Mouse (Mus musculus): ENCODE results near the gene Spink8. TPM values are rescaled to one million over a fixed set of nuclear protein-coding genes. Genes with fewer than 3 reads are reported as not detected.
"Not testable (repeated sequence)": the region's sequence is repeated elsewhere in the genome, so short reads cannot be mapped to it uniquely, and the experiment has no call there.

The Spink8 gene
- total RNA-seq (2014; fragmentation: Nextera tagmentation) (not detected in 2 replicates), total RNA-seq (2017) (not detected in 2 replicates)

- no peak for ATAC-seq (replicated peaks; ENCODE audit: low FRiP score, low TSS enrichment, poor library complexity, severe bottlenecking)
Measured at GRCm38 (mm10) chr9:109811980-109812379, at the start of gene Spink8. Gene Spink8, plus strand, starts transcription at chr9:109812280.

- not testable (repeated sequence) for ATAC-seq (replicated peaks; ENCODE audit: low FRiP score, low TSS enrichment, poor library complexity, severe bottlenecking)
Measured at GRCm38 (mm10) chr9:109766841-109767240, 45.2 kb upstream of the Spink8 start.

- not testable (repeated sequence) for ATAC-seq (replicated peaks; ENCODE audit: low FRiP score, low TSS enrichment, poor library complexity, severe bottlenecking)
Measured at GRCm38 (mm10) chr9:109790570-109790969, 21.5 kb upstream of the Spink8 start, which contains the start of gene Fbxw27. Gene Fbxw27, minus strand, starts transcription at chr9:109790670.

- no peak for ATAC-seq (replicated peaks; ENCODE audit: low FRiP score, low TSS enrichment, poor library complexity, severe bottlenecking)
Measured at GRCm38 (mm10) chr9:109795221-109795620, 16.9 kb upstream of the Spink8 start.

GRCm38 (mm10) chr9:109795811-109796210 is 16.3 kb upstream of the Spink8 start:
- no peak for ATAC-seq (replicated peaks; ENCODE audit: low FRiP score, low TSS enrichment, poor library complexity, severe bottlenecking)

GRCm38 (mm10) chr9:109798051-109798450 is 14.0 kb upstream of the Spink8 start:
- peak; percentile 80; the same call in 1 of the 2 replicates for ATAC-seq (replicated peaks; ENCODE audit: low FRiP score, low TSS enrichment, poor library complexity, severe bottlenecking)

- not testable (repeated sequence) for ATAC-seq (replicated peaks; ENCODE audit: low FRiP score, low TSS enrichment, poor library complexity, severe bottlenecking)
Measured at GRCm38 (mm10) chr9:109805596-109805995, 6.5 kb upstream of the Spink8 start.

GRCm38 (mm10) chr9:109806260-109806659 is 5.8 kb upstream of the Spink8 start:
- no peak for ATAC-seq (replicated peaks; ENCODE audit: low FRiP score, low TSS enrichment, poor library complexity, severe bottlenecking)

- ATAC-seq (replicated peaks; ENCODE audit: low FRiP score, low TSS enrichment, poor library complexity, severe bottlenecking) = no peak
Measured at GRCm38 (mm10) chr9:109806695-109807293, 5.3 kb upstream of the Spink8 start.

- ATAC-seq (replicated peaks; ENCODE audit: low FRiP score, low TSS enrichment, poor library complexity, severe bottlenecking) = no peak
Measured at GRCm38 (mm10) chr9:109807898-109808297, 4.2 kb upstream of the Spink8 start.

GRCm38 (mm10) chr9:109813424-109813823 is 1.3 kb downstream of the Spink8 start:
- no peak for ATAC-seq (replicated peaks; ENCODE audit: low FRiP score, low TSS enrichment, poor library complexity, severe bottlenecking)

GRCm38 (mm10) chr9:109816341-109816740 is 4.3 kb downstream of the Spink8 start:
- ATAC-seq (replicated peaks; ENCODE audit: low FRiP score, low TSS enrichment, poor library complexity, severe bottlenecking) = no peak

- ATAC-seq (replicated peaks; ENCODE audit: low FRiP score, low TSS enrichment, poor library complexity, severe bottlenecking) = peak; percentile 72
Measured at GRCm38 (mm10) chr9:109825739-109826138, 13.7 kb downstream of the Spink8 start.

GRCm38 (mm10) chr9:109826181-109826580 is 14.1 kb downstream of the Spink8 start:
- ATAC-seq (replicated peaks; ENCODE audit: low FRiP score, low TSS enrichment, poor library complexity, severe bottlenecking) = peak; percentile 67

GRCm38 (mm10) chr9:109832391-109833087 is 20.5 kb downstream of the Spink8 start, which contains the start of gene Nme6:
Gene Nme6, plus strand, starts transcription at chr9:109832749.
- ATAC-seq (replicated peaks; ENCODE audit: low FRiP score, low TSS enrichment, poor library complexity, severe bottlenecking) = peak; percentile 96

- peak; percentile 35 for ATAC-seq (replicated peaks; ENCODE audit: low FRiP score, low TSS enrichment, poor library complexity, severe bottlenecking)
Measured at GRCm38 (mm10) chr9:109833088-109833412, 21.0 kb downstream of the Spink8 start.

- no peak for ATAC-seq (replicated peaks; ENCODE audit: low FRiP score, low TSS enrichment, poor library complexity, severe bottlenecking)
Measured at GRCm38 (mm10) chr9:109849312-109849758, 37.3 kb downstream of the Spink8 start, which contains the start of gene Camp. Gene Camp, minus strand, starts transcription at chr9:109849617.

- ATAC-seq (replicated peaks; ENCODE audit: low FRiP score, low TSS enrichment, poor library complexity, severe bottlenecking) = no peak
Measured at GRCm38 (mm10) chr9:109850099-109850498, 38.0 kb downstream of the Spink8 start.

GRCm38 (mm10) chr9:109854341-109854740 is 42.3 kb downstream of the Spink8 start:
- ATAC-seq (replicated peaks; ENCODE audit: low FRiP score, low TSS enrichment, poor library complexity, severe bottlenecking) = no peak

GRCm38 (mm10) chr9:109855947-109856346 is 43.9 kb downstream of the Spink8 start:
- ATAC-seq (replicated peaks; ENCODE audit: low FRiP score, low TSS enrichment, poor library complexity, severe bottlenecking) = no peak

All from megakaryocyte-erythroid progenitor cell, adult 5-6 weeks (primary cell).